Mouse (Mus musculus): Measurements from ENCODE around the gene Hspbp1.

Hspbp1 gene

GRCm38 (mm10) chr7:4684632-4685417, at the start of gene Hspbp1:
TSS of gene Hspbp1 (minus strand) at chr7:4685068.
- DNase-seq (ENCODE audit: low read depth, low spot score): peak; percentile 100

DNA sequence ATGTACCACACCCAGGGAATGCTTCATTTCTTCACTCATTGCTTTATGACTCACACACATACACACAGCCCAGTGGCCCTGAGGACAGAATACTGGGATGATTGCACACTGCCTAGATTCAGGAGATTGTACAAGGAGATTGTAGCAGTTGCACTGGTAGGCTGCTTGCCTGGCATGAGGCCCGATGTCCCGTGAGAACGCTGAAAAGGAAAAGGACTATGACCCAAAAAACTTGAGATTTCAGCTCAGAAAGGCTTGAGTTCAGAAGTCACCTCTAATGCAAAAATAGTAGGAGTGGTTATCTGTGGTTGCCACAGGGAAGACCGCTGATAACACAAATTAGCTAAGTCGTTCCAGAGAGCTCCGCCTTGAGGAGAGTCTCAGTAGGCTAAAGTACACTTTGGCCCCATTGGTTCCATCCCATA, 48.1 kb upstream of the Hspbp1 start:
- no peak for DNase-seq (ENCODE audit: low read depth, low spot score)

DNA sequence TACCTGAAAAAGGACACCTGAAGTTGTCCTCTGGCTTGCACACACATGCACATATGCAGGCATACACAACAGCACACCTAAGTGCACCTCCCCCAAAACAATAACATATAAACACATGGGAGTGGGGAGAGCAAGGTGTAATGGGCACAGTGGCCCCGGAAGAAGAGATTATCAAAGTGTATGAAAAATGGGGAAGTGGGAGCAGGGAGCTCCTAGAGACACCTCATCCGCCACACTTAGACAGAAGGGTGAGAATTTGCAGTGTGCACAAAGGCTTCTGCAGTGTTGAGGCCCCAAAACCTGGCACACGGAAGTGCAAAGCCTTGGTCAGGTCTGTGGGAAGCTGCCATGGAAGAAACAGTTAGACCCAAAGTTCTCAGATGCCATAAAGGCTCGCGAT, 46.2 kb upstream of the Hspbp1 start:
- no peak for DNase-seq (ENCODE audit: low read depth, low spot score)

DNA sequence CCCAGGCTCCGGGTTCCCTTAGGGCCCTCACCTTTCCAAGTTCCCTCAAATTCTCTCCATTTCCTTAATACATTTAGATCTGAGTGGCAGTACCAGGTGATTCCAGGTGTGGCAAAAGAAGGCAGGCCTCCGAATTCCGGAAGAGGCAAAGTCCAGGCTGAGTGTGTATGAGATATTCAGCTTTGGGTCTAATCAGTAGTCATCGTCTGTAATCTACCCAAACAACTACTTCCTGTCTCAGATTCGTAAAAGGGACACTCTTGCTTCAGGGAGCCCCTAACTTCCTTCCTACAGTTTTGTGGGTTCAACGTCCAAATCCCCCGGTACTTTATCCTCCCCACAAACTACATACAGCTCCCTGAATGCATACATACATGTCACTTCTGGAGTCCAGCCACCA, 40.3 kb upstream of the Hspbp1 start, which contains the start of gene Tmem150b:
Gene Tmem150b (minus strand): TSS at position 81 of the 400 bp plus-strand sequence.
- no peak for DNase-seq (ENCODE audit: low read depth, low spot score)

DNA sequence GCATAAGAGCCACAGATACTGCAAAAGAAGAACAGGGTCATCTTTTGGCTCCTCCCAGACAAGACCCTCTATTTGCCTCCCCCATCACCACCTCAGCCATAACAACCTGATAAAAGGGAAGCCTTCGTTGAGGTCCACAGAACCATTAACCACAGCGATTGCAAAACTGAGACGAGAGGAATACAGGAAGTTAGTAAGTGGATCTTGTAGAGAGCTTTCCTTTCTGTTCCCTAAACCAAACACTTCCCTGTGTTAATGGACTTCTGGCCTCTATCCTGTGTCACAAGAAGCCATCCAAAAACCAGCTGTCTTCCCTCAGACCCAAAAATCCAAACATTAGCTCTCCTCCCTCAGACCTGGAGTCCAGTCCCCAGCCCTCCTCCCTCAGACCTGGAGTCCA, 39.5 kb upstream of the Hspbp1 start:
- no peak for DNase-seq (ENCODE audit: low read depth, low spot score)

- DNase-seq (ENCODE audit: low read depth, low spot score): no peak
Measured at GRCm38 (mm10) chr7:4723508-4723907, 38.6 kb upstream of the Hspbp1 start.

DNA sequence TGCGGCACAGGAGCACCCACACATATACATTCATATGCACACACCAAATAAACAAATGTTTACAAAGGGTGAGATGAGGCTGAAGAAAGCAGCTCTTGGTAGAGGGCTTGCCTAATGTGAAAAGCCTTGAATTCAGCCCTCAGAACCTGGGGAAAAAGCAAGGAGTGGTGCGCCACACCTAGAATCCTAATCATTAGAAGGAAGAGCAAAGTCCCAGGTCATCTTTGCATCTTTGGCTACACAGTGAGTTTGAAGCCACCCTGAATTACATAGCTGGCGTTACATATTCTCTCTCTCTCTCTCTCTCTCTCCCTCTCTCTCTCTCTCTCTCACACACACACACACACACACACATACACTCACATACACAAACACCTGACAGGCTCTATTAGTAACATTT, 34.4 kb upstream of the Hspbp1 start:
- no peak for DNase-seq (ENCODE audit: low read depth, low spot score)

- no peak for DNase-seq (ENCODE audit: low read depth, low spot score)
Measured at GRCm38 (mm10) chr7:4716955-4717354, 32.1 kb upstream of the Hspbp1 start.

- no peak for DNase-seq (ENCODE audit: low read depth, low spot score)
Measured at GRCm38 (mm10) chr7:4712594-4712993, 27.7 kb upstream of the Hspbp1 start.

- DNase-seq (ENCODE audit: low read depth, low spot score): no peak
Measured at GRCm38 (mm10) chr7:4705098-4705497, 20.2 kb upstream of the Hspbp1 start.

DNA sequence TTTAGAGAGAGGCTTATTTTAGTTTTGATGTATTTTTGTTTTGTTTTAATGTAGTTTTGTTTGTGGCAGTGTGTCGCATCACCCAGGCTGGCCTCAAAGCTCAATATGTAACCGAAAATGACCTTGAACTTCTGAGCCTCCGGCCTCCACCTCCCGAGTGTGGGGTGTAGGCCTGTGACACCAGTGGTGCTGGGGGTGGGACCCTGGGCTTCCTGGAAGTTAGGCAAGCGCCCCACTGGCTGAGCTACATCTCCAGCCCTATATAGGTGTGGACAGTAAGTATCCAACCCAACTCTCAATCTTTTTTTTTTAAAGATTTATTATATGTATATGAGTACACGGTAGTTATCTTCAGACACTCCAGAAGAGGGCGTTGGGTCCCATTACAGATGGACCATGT, 18.3 kb upstream of the Hspbp1 start:
- no peak for DNase-seq (ENCODE audit: low read depth, low spot score)

DNA sequence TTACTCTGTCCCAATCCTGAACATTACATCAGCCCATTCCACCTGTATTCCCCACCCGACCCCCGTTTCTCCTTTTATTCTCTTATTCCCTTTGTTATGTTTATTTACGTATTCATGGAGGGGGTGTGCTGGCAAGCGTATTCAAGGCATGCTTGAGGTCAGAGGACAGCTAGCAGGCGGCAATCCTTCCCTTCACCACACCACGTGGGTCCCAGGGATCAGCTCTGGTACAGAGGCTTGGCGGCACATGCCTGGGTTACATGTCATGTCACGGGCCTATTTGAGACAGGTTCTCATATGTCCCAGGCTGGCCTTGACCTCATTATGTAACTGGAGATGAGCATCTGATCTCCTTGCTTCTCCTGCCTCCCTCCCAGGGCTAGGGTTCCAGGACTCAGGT, 17.5 kb upstream of the Hspbp1 start:
- no peak for DNase-seq (ENCODE audit: low read depth, low spot score)

GRCm38 (mm10) chr7:4693004-4693403, 8.1 kb upstream of the Hspbp1 start:
- no peak for DNase-seq (ENCODE audit: low read depth, low spot score)

DNA sequence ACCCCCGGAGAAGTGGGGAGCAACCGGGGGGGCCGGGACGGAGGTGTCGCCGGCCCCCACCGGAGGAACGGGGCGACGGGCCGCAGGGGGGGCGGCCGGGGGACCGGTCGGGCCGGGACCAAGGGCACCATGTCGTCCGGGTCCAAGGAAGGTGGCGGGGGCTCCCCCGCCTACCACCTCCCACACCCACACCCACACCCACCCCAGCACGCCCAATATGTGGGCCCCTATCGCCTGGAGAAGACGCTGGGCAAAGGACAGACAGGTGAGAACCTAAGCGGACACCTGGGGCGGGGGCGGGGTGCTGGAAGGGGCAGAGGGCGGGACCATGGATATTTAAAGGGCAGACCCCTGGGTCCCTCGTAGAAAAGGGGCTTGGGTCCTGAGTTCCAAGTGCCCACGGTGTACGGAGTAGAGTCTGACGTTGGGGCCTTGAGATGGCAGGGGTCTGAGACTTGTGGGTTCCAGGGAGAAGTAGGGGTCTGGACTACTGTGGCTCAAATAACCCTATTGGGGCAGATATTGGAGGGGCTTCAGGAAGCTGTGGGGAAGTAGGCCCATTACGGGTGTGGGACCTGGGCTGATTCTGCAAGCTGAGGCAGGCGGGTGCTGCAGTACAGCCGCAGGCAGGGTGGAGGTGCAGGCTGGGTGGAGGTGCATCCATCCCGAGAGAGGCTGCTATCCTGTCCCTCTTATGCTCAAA, 6.2 kb upstream of the Hspbp1 start:
- DNase-seq (ENCODE audit: low read depth, low spot score): no peak

- DNase-seq (ENCODE audit: low read depth, low spot score): no peak
Measured at GRCm38 (mm10) chr7:4690387-4690786, 5.5 kb upstream of the Hspbp1 start, which contains the start of gene Brsk1. TSS of gene Brsk1 (plus strand) at chr7:4690604.

- no peak for DNase-seq (ENCODE audit: low read depth, low spot score)
Measured at GRCm38 (mm10) chr7:4684203-4684602, 665 bp downstream of the Hspbp1 start.

DNA sequence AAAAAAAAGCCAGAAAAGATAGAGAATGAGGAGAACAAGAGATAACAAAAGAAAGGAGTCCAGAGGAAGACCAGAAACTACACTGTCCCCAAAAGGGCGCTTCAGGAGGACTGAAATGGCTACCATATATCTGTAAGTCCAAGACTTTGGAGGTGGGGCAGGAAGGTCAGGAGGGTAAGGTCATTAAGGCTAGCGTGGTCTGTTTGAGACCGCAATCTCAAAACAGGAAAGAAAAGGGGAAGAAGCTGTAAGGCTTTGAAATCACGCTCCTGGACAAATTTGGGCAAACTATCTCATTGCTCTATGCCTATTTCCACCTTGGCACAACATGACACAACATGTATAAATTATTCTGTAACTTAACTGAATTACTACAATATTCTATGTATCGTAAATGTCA, 1.6 kb downstream of the Hspbp1 start:
- DNase-seq (ENCODE audit: low read depth, low spot score): no peak

- DNase-seq (ENCODE audit: low read depth, low spot score): no peak
Measured at GRCm38 (mm10) chr7:4675200-4675599, 9.7 kb downstream of the Hspbp1 start.

DNA sequence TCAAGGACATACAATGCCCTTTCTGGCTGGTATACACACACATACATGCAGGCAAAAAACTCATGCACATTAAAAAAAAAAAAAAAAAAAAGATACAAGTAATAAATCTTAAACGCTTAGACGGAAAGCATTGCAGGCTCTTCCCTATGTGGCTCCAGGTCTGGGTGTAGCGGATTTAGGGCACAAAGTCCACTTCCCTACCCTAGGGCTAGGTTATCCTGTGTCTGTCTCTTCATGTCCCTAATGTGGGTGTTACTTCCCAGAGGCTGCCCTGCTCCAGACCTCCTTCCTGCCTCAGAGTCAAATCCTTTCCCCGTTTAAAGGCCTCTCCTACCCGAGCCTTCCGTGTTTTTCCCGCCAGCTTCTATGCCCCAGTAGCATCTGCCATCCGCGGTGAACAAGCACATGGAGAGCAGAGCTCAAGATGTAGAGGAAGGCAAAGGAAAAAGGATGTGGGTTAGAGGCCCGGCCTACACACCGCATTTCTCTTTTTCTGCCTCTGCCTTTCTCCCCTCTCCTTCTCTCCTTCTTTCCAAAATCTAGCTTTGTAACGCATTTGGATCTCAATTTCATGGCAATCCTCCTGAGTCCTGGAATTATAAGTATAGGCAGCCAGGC, 10.6 kb downstream of the Hspbp1 start:
- DNase-seq (ENCODE audit: low read depth, low spot score): peak; percentile 54

- DNase-seq (ENCODE audit: low read depth, low spot score): no peak
Measured at GRCm38 (mm10) chr7:4671956-4672355, 12.9 kb downstream of the Hspbp1 start.

- DNase-seq (ENCODE audit: low read depth, low spot score): no peak
Measured at GRCm38 (mm10) chr7:4670655-4671255, 14.1 kb downstream of the Hspbp1 start.

- no peak for DNase-seq (ENCODE audit: low read depth, low spot score)
Measured at GRCm38 (mm10) chr7:4669156-4669555, 15.7 kb downstream of the Hspbp1 start.
